Mouse (Mus musculus): ENCODE data around the gene Arhgap28.

Gene Arhgap28

GRCm38 (mm10) chr17:67989716-67990115 lies 14.2 kb downstream of the Arhgap28 start:
- no peak for DNase-seq (ENCODE audit: low spot score in 2 of 2)

GRCm38 (mm10) chr17:67988920-67989621 lies 14.8 kb downstream of the Arhgap28 start:
- no peak for DNase-seq (ENCODE audit: low spot score in 2 of 2)

DNA sequence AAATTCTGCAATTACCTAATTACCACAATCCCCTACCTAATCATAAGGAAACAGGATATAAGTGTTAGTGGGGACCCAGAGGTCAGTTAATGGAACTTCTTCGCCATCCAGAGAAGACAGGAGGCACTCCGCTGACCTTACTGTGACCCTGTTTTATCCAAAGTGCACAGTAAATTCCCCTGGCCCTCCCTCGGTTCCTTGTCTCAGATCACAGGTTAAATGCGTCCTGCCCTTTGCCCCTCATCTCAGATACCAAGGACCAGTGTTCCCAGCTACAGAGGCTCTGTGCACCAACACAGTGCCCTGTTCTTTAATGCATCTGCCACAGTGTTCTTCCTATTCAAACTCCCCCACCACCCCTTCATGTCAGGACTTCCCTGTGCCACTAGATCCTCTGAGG lies 18.4 kb downstream of the Arhgap28 start:
- DNase-seq (ENCODE audit: low spot score in 2 of 2), result no peak

- no peak for DNase-seq (ENCODE audit: low spot score in 2 of 2)
Observed at GRCm38 (mm10) chr17:67980573-67980972, 23.3 kb downstream of the Arhgap28 start.

DNA sequence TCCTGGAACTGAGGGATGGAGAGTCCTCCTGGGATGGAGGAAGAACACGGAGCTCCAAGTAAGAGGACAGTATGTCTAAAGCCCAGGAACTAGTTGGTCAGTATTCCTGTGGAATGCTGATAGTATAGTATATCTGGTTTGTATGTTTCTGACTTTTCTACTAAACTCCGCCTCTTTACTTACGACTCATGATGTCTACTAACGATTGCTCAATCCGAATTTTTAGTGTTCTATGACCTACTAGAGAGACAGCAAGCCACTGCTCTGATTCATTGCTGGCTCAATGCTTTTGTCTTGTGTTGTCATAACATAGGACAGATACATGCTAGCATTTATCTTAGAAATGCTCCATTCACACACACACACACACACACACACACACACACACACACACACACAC lies 24.7 kb downstream of the Arhgap28 start:
- DNase-seq (ENCODE audit: low spot score in 2 of 2), result no peak

GRCm38 (mm10) chr17:67978786-67979185 lies 25.1 kb downstream of the Arhgap28 start:
- DNase-seq (ENCODE audit: low spot score in 2 of 2), result no peak

DNA sequence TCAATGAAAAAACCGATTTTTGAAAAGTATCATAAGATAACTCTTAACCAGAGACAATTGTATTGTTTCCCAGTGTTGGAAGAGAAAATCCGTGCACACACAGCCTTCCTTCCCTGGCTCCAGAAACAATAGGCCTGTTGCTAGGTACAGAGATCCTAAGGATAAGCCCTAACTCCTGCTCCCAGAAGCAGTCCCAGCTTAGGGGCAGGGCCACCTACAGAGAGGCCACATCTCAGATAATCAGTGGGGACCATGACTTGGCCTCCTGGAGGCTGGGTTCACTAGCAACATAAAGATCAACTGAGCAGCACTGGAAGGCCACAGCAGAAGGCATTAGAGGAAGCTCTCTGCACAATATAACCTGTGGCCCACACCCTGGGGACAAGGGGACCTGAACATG lies 27.5 kb downstream of the Arhgap28 start:
- no peak for DNase-seq (ENCODE audit: low spot score in 2 of 2)

DNA sequence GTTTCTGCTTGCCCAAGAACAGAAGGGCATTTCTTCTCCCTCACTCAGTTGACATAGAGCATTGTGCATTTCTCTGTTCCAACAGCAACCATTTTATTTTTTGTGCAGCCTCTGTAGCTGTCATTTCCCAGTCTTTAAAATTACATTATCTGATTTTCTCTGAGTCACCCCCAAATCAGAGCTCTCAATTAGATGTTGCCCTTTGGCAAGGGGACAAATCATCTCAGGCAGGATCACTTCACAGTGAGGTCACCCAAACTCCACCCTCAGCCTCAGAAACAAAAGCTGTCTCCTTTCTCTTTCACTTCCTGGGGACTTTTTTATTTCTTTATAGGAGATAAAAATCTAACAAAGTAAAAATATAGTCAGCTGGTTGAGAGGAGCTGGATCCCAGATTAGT lies 27.9 kb downstream of the Arhgap28 start:
- no peak for DNase-seq (ENCODE audit: low spot score in 2 of 2)

GRCm38 (mm10) chr17:67974679-67975078 lies 29.2 kb downstream of the Arhgap28 start:
- DNase-seq (ENCODE audit: low spot score in 2 of 2), result no peak

DNA sequence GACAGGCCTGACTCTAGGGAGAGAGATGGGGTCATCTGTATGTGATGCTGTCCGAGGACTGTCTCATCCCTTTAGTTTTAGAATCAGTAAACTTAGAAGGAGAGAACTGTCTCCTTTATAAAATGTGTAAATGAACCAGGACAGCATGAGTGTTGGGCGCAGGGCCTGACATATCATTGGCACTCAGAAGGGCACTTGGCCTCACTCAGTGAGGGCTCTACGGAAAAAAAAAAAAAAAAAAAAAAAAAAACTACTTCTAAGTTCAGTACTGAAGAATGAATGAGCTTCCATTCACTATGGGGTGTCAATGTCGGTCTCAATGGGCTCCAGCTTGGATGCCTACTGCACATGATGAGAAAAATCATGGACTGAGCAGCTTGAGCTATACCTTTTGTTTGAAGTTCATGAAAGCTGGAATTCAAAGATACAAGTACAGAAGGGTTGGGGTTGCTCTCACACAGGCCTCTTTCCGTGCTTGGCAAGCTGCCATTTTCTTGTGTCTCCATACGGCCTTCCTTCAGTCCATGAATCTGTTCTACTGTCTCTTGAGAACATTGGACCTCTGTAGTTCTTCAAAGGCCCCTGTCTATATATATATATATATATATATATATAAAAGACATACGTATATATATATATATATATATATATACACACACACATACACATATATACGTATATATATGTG lies 36.9 kb downstream of the Arhgap28 start:
- DNase-seq (ENCODE audit: low spot score in 2 of 2), result no peak

- no peak for DNase-seq (ENCODE audit: low spot score in 2 of 2)
Observed at GRCm38 (mm10) chr17:67962858-67963257, 41.1 kb downstream of the Arhgap28 start.

DNA sequence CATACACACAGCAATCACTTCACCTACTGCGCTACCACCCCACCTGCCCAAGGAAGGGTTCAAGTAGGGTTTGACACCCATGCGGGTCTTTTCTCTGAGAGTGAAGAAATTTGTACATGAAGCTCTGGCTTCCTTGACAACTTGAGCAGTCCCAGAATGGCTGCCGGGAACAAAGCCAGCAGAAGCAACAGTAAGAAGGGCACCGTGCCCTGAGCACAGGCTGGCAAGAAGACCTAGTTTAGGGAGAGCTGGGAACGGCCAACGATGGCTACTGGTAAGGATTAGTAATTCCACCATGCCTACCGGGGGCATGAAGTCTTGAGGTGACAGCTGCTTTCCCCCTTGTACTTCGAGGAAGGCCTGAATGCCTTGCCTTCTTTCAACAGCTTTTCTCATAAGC lies 41.9 kb downstream of the Arhgap28 start:
- DNase-seq (ENCODE audit: low spot score in 2 of 2), result peak; percentile 22 to 25

DNA sequence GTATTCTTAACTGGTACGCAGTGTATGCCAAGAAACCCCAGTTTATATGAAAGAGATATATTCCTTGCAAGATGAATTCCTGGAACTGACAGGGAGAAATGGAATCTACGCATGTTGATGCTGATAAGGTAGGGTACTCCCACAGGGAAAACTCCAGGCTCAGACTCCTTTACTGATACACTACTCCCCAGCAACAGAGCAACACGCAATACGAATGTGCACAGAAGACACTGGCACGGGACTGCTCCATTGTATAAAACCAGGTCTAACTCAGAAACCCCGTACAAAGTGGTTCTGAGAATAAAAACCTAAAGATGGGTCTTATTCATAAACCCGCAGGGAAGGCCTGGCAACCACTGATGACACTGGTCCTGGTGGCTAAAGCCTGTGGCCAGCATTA lies 45.0 kb downstream of the Arhgap28 start:
- no peak for DNase-seq (ENCODE audit: low spot score in 2 of 2)

DNA sequence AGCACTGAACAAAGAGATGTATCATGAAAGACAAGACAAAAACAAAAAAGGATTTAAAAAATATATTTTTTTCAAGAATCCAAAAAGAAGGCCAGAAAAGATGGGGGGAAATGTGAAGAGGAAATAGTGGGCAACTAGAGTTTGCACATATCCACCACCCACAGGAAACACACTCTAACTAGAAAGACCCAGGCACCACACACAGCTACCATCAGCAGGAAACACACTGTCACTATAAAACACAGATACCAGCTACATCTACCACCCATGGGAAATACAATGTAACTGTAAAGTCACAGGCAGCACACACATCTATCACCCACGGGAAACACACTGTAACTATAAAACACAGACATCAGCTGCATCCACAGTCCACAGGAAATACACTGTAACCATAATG lies 46.3 kb downstream of the Arhgap28 start:
- no peak for DNase-seq (ENCODE audit: low spot score in 2 of 2)

DNA sequence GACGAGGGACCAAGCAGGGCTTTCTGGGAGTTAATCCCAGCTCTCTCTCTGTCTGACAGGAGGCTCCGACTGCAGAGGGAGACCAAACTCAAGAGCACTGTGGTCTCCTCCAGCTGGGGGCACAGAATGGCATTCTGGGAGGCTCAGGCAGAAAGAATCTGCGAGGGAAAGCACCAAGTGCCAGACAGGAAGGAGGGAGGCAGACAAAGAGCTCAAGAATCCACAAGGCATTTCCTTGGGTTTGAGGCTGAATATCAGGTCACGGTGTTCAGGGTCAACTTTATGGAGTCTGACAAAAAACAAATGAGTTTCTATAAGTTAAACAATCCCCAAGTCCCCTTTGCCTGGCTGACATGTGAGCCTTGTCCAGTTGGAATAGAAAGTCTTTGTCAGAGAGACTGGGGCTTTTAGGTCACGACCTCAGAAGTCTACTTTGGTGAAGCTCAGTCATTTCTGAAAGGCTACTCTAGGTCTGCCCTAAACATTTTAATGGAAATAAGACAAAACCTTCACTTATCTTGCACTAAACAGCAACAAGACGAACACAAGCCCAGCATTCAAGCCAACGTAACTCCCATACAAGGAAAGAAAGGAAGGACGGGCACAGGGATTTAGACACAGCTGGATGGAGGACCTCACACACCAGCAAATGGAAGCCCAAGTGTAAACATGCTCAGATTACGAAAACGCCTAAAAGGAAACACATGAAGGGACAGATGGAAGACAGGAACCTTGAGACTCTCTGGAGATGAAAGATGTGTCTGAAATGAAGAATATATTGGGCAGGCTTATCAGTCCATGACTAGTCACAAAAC lies 47.8 kb downstream of the Arhgap28 start:
- no peak for DNase-seq (ENCODE audit: low spot score in 2 of 2)

- DNase-seq (ENCODE audit: low spot score in 2 of 2), result no peak
Observed at GRCm38 (mm10) chr17:67954961-67955360, 49.0 kb downstream of the Arhgap28 start.

DNA sequence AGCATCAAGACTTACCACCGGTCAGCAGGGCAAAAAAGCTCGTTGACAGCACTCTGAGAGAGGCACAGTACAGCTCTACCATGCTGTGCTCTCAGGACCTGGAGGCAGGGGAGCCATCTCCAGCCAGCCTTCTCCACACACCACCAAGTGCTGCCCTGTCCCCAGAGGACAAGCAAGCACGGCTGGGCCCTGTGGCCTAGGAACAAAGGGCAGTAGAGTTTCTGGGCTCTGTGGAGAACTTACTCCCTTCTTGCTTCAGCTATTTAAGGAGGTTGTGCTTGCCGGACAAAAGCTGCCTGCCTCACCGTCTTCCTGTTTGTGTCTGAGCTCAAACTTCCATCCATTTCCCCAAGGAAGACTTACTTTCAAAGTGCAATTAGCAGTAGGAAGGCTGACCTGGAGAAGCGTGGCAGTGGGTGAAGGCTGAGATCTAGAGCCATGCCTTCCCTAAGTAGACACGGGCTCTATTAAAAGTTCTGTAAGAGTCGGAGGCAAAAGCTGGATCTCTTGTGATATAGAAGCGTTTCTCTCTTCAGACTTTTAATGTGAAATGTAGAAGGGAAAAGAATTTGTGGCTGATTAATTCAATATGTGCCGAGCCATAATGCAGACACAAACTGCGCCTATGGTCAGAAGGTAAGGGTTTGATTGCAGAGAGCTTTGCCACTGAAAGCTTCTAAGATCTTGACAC lies 53.3 kb downstream of the Arhgap28 start:
- DNase-seq (ENCODE audit: low spot score in 2 of 2), result no peak

DNA sequence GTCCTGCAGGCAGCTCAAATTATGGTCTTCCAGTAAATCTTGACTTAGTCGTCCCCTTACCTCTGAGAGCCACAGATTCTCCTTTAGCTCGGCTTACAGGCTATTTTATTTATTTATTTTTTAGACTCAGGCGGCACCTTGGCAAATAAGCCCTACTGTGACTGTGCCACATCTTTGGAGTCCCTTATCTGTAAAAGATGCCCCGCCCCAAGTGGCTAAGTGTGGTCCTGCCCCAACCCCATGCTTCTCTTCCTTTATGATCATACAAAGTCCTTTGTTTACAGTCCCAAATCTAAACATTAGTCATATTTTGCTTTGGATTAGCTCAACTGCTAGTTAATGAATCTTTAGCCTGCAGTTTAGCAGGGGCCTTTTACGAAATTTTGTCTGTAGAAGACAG lies 55.3 kb downstream of the Arhgap28 start:
- DNase-seq (ENCODE audit: low spot score in 2 of 2), result no peak

DNA sequence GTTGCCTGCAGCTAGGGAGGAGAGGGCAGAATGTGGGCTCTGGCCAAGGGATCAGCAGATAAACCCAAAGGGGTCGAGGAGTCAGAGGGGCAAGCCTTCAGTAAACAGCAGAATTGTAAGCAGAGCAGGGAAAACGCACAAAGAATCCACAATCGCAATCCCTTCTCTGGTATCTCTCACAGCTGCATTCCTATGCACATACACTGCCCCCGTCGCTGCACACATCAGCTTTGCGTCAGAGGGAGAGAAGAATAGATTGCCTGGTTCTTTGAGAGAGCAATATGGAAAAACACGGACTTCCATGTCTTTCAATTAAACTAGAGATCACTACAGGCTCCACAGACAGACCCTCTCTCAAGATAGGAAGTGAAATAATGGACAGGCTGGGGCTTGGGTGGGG lies 58.5 kb downstream of the Arhgap28 start:
- DNase-seq (ENCODE audit: low spot score in 2 of 2), result no peak

DNA sequence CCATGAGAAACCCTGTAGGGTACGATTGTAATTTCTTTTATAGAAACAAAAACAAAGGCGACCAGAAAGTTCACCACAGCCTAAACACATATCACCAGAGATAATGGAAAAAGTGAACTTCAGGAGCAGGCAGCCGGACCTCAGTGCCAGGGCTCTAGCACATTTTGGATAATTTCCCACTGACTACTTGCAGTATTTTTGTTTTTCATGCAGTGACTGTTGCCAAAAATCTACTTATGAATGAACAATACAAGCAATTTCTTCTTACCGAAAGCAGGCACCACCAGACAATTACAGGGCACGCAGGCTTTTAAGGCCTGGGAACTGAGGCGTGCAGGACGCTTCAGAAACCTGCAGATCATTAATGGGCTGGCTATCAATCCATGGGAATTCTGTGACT lies 59.7 kb downstream of the Arhgap28 start:
- no peak for DNase-seq (ENCODE audit: low spot score in 2 of 2)

DNA sequence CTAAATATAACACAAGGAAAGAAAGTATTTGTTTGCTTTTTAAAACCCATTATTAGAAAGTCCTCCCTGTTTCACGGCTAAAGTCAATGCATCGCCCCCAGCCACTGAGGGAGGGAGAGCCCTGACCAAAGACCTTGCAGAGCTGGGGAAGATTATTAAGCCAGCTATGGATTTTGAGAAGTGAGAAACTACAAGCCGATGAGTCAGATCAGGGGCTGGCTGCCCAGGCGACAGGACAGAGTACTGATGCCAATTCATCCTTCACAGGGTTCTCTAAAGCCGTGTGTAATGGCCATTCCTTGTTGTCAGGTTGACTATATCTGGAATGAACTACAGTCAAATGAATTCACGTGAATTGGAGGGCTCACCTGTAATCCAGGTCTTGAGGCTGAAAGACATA lies 62.9 kb downstream of the Arhgap28 start:
- no peak for DNase-seq (ENCODE audit: low spot score in 2 of 2)

- DNase-seq (ENCODE audit: low spot score in 2 of 2), result no peak
Observed at GRCm38 (mm10) chr17:67937050-67937449, 66.9 kb downstream of the Arhgap28 start.
